Mouse (Mus musculus) limb, embryonic 11.5 days (tissue): Measurements from ENCODE around the gene Noc2l. TPM values are rescaled to one million over a fixed set of nuclear protein-coding genes. Genes with fewer than 3 reads are reported as not detected.

ENCODE experiments used
- ATAC-seq: fragments of 200-750 bp; cut with Nextera tagmentation; 2 replicates; pipeline ENCODE4 v1.8.0; 2017; ENCODE audit warnings: low read depth; ENCODE audit not compliant: insufficient number of reproducible peaks, low FRiP score, low TSS enrichment
- DNase-seq: peaks from one replicate; pipeline ENCODE4 v3.0.0-alpha.2; 2015; ENCODE audit warnings: low spot score
- H3K27ac ChIP-seq: fragments of 300-500 bp; sonication (generic); replicated peaks from 2 replicates; pipeline ENCODE4 v1.5.1; 2014; ENCODE audit warnings: low read depth, mild to moderate bottlenecking, low read length
- H3K27me3 ChIP-seq: fragments of 300-500 bp; sonication (generic); 2 replicates; pipeline ENCODE4 v1.6.1; 2014; ENCODE audit warnings: mild to moderate bottlenecking, low read length, mixed read lengths; ENCODE audit not compliant: control insufficient read depth, insufficient read depth
- H3K36me3 ChIP-seq: fragments of 300-500 bp; sonication (generic); 2 replicates; pipeline ENCODE4 v1.6.1; 2014; ENCODE audit warnings: mild to moderate bottlenecking, low read length, moderate library complexity, mixed read lengths; ENCODE audit not compliant: control insufficient read depth, insufficient read depth
- H3K4me1 ChIP-seq: fragments of 300-500 bp; sonication (generic); 2 replicates; pipeline ENCODE4 v1.6.1; 2014; ENCODE audit warnings: low read length, mixed read lengths; ENCODE audit not compliant: control insufficient read depth, insufficient read depth
- H3K4me2 ChIP-seq: fragments of 300-500 bp; sonication (generic); 2 replicates; pipeline ENCODE4 v1.6.1; 2014; ENCODE audit warnings: low read depth, mild to moderate bottlenecking, moderate library complexity; ENCODE audit not compliant: severe bottlenecking
- H3K4me3 ChIP-seq: fragments of 300-500 bp; sonication (generic); 2 replicates; pipeline ENCODE4 v1.5.1; 2014; ENCODE audit warnings: low read depth, low read length
- H3K9ac ChIP-seq: fragments of 300-500 bp; sonication (generic); 2 replicates; pipeline ENCODE4 v1.6.1; 2014; ENCODE audit warnings: mild to moderate bottlenecking, low read length
- H3K9me3 ChIP-seq: fragments of 300-500 bp; sonication (generic); 2 replicates; pipeline ENCODE4 v1.6.1; 2016; ENCODE audit warnings: low read length; ENCODE audit not compliant: control insufficient read depth
- WGBS: fragments of 180-500 bp; shearing (Covaris S2); extraction: QIAGEN DNeasy Blood & Tissue Kit; methylation state at CpG from one replicate; pipeline ENCODE4 v1.1.7; 2014; 5-methylcytosine and 5-hydroxymethylcytosine counted together
- polyA plus RNA-seq: library from polyadenylated mRNA; unstranded; fragments of >200 nt; fragmentation: Nextera tagmentation; extraction: Ambion mirVana; gene quantifications from 2 replicates; pipeline ENCODE4 v1.2.1, GENCODE M21; 2014

The Noc2l gene
- polyA plus RNA-seq, 1 experiment from 2014 or later = 86.4 TPM

DNA sequence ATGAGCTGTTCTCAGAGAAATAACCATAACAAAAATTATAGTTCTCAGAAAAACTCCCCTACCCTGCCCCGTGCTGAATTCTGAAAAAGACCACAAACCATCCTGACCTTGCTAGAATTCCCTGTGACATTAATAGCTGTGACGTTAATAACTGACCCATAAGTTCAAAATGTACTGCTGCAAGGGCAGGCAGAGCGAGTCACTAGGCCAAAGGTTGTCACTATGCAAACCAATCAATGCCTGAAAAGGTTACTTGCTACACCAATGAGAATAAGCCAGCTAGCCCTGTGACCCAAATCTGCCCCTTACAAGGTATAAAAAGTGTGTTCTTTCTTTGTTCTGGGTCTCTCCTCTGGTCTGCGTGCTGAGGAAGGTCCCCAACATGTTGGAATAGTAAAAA, 26.9 kb upstream of the Noc2l start:
- ATAC-seq (no peak), DNase-seq (no peak)
- Histone ChIP-seq H3K27me3 (peaks cover 11% of the 10 kb centered on the region), H3K4me3 (no peak overlapping the region), H3K4me1 (0 out of 2 replicates have a peak, but pooled peaks cover 1% of the 10 kb centered on the region), H3K9ac (no peak overlapping the region), H3K27ac (no peak overlapping the region), H3K9me3 (no peaks in the 10 kb centered on the region), H3K36me3 (no peaks in the 10 kb centered on the region), H3K4me2 (no peak overlapping the region)
- WGBS = 90% methylated on average over 4 of the region's 4 CpGs

DNA sequence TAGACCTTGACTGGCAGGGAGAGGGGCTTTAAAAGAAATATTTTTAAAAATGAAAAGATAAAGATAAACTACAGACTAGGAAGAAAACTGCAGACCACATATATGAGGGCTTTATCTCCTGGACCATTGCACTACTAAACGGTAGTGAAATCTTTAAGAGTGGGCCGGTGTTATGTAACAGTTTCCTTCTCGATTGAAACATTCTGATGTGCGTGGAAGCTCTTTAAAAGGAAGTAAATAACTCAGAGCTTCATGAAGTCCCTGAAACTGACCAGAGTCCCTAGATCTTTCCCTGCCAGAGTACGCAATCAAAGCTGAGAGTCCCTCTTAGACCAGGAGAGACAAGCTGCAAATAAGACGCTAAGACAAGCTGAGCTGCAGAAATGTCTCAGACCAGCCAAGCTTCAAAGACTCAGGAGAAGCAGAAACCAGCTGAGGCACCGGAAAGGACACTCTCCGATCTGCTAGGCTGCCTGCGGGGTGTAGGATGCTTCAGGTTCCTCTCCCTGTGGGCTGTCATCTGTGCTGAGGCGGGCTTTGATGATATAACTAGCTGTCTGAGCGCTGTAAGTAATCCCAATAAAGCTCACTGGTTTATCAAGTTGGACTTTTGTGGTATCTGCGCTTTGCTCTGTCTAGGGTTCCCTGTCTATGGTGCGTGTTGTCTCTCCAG, 25.7 kb upstream of the Noc2l start:
- DNase-seq = no peak
- Histone ChIP-seq H3K9me3 (no peaks in the 10 kb centered on the region), H3K27me3 (0 out of 2 replicates have a peak, but pooled peaks cover 3% of the 10 kb centered on the region), H3K9ac (no peak overlapping the region), H3K4me1 (no peaks in the 10 kb centered on the region), H3K4me3 (no peak overlapping the region), H3K27ac (no peak overlapping the region), H3K4me2 (no peak overlapping the region), H3K36me3 (no peaks in the 10 kb centered on the region)
- ATAC-seq = no peak
- 71% methylated on average over 13 of the region's 13 CpGs for WGBS

DNA sequence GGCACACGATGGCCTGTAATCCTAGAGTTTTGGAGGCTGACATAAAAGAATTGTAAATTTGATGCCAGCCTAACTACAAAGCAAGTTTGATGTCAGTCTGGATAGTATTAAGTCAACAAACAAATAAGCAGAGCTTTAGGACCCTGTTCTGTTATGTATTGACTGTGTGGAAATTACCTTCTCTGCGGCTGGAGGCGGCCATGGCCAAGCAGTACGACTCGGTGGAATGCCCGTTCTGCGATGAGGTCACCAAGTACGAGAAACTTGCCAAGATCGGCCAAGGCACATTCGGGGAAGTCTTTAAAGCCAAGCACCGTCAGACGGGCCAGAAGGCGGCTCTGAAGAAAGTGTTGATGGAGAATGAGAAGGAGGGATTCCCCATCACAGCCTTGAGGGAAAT, 22.7 kb upstream of the Noc2l start:
- H3K27ac ChIP-seq = no peak overlapping the region
- no peak overlapping the region for H3K9ac ChIP-seq
- no peaks in the 10 kb centered on the region for H3K4me1 ChIP-seq
- no peaks in the 10 kb centered on the region for H3K27me3 ChIP-seq
- 91% methylated on average over 13 of the region's 13 CpGs for WGBS
- no peak overlapping the region for H3K4me3 ChIP-seq
- H3K36me3 ChIP-seq = no peaks in the 10 kb centered on the region
- ATAC-seq = no peak
- DNase-seq = no peak
- H3K9me3 ChIP-seq = no peaks in the 10 kb centered on the region
- H3K4me2 ChIP-seq = no peak overlapping the region

DNA sequence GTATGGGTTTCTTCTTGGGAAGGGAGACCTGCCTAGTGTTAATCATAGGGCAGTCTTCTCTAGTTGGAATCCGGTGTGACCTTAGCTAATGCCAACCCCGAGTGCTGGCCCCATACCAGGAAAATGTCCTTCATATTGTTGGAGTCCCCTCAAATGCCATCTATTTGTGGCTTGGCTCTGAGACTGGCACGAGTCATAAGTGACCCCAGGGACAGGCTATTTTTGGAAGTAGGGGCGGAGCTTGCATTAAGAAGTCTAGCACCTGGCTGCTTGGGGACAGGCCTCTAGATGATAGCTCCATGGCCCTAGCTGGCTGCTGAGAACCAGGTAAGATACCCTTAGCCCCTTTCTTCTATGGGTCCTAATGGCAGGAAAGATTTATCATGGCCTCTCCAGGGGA, 20.2 kb upstream of the Noc2l start, which contains the start of gene Perm1:
TSS of gene Perm1 (plus strand) at position 220 of the 400 bp plus-strand sequence.
- H3K27ac ChIP-seq = no peak within 1 kb of the TSS
- no peak within 1 kb of the TSS for H3K4me2 ChIP-seq
- H3K9me3 ChIP-seq = no peaks in the 10 kb centered on the region
- H3K36me3 ChIP-seq = no peaks in the 10 kb centered on the region
- H3K27me3 ChIP-seq = no peaks in the 10 kb centered on the region
- H3K4me3 ChIP-seq = no peak within 1 kb of the TSS
- DNase-seq = no peak
- ATAC-seq = no peak
- no peak within 1 kb of the TSS for H3K9ac ChIP-seq
- no peaks in the 10 kb centered on the region for H3K4me1 ChIP-seq
- 75% methylated on average over 4 of the region's 4 CpGs for WGBS

DNA sequence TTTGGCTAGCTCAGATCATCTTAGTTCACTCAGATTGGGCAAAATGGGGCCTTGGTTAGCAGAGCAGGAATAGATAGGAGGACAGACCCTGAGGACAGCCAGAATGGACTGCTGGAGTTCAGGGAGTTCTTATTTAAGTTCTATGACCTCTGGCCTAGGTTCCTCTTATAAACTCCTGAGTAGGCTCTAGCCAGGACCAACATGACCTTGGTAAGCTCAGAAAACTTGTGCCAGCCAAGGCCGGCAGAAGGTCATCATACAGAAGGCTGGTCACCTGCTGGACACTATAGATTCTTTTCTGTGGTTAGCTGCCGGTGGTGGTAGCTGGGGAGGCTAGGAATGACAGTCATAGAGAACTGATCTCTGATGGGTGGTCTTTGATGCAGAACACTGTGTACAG, 19.6 kb upstream of the Noc2l start:
- Histone ChIP-seq H3K4me2 (no peak overlapping the region), H3K27ac (no peak overlapping the region), H3K4me3 (no peak overlapping the region), H3K36me3 (no peaks in the 10 kb centered on the region), H3K9me3 (no peaks in the 10 kb centered on the region), H3K4me1 (no peaks in the 10 kb centered on the region), H3K9ac (no peak overlapping the region), H3K27me3 (no peaks in the 10 kb centered on the region)
- DNase-seq (no peak), ATAC-seq (no peak)
- 88% methylated on average over 2 of the region's 2 CpGs for WGBS

DNA sequence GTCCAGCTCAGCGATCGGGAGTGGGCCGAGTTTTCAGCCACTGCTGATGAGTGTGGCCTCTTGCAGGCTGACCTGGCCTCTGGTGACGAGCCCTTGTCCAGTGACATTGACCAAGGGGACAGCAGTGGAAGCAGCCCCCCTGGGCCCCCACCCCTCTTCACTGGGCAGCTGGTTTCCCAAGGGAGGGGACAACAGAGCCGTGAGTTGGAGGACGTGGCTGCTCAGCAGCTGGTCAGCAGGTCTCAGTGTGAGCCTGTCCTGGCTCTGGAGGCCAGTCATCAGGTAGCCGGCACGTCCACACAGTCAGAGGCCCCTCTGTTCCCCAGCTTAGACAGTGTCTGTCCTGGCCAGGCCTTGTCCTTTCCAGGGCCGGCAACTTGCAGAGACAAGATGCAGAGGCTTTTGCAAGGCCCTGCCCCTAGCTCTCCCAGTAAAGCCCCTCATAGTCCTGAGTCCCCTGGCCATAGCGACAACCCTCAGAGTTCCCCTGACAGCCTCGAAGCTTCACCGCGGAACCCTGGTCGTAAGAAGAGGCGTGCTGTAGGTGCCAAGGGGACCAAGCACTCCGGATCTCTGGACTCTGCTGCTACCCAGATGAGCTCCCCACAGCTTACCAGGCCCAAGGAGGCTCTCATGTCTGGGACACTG, 18.7 kb upstream of the Noc2l start:
- H3K9ac ChIP-seq = no peak overlapping the region
- DNase-seq (no peak), ATAC-seq (no peak)
- no peaks in the 10 kb centered on the region for H3K9me3 ChIP-seq
- no peaks in the 10 kb centered on the region for H3K4me1 ChIP-seq
- H3K27me3 ChIP-seq = no peaks in the 10 kb centered on the region
- 82% methylated on average over 16 of the region's 16 CpGs for WGBS
- no peak overlapping the region for H3K4me3 ChIP-seq
- H3K4me2 ChIP-seq = no peak overlapping the region
- H3K36me3 ChIP-seq = no peaks in the 10 kb centered on the region
- H3K27ac ChIP-seq = no peak overlapping the region

DNA sequence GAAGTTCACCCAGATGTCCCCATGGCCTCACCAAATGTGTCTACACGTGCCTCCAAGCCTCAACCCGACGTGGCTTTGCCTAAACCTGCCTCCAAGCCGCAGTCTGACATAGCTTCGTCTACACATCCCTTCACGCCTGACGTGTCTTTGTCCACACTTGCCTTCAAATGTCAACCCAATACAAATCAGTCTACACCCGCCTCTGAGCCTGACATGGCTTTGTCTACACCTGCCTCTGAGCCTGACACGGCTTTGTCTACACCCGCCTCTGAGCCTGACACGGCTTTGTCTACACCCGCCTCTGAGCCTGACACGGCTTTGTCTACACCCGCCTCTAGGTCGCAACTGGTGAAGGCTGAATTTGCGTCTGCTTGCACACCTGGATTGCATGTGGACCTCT, 18.0 kb upstream of the Noc2l start:
- Histone ChIP-seq H3K9ac (no peak overlapping the region), H3K36me3 (no peaks in the 10 kb centered on the region), H3K27ac (no peak overlapping the region), H3K27me3 (no peaks in the 10 kb centered on the region), H3K4me3 (no peak overlapping the region), H3K9me3 (no peaks in the 10 kb centered on the region), H3K4me2 (no peak overlapping the region), H3K4me1 (no peaks in the 10 kb centered on the region)
- no peak for ATAC-seq
- DNase-seq = no peak
- WGBS = 79% methylated on average over 16 of the region's 16 CpGs

DNA sequence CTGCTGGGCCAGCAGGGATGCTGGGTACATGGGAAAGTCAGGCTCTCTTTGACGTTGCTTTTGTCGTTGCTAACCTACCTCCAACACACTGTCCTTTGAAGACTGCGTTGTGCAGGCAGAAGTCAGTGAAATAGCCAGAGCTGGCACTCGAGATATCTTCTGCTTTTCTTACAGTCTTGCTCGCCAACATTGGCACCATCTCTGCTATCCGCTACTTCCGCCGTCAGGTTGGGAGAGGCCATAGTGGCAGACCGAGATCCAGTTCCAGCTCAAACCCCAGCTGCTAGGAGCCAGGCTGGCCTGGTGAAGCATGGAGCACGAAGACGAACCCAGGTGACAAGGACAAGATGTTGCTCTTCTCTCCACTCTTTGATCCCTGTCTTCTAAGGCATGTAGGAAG, 15.9 kb upstream of the Noc2l start:
- Histone ChIP-seq H3K27ac (no peak overlapping the region), H3K4me3 (no peak overlapping the region), H3K9ac (no peak overlapping the region), H3K27me3 (no peaks in the 10 kb centered on the region), H3K4me1 (no peaks in the 10 kb centered on the region), H3K4me2 (no peak overlapping the region), H3K36me3 (no peaks in the 10 kb centered on the region), H3K9me3 (no peaks in the 10 kb centered on the region)
- WGBS = 93% methylated on average over 11 of the region's 11 CpGs
- ATAC-seq (no peak), DNase-seq (no peak)
